Mouse (Mus musculus) adipocyte (in vitro differentiated cells): ENCODE results near the gene Lancl2.

Experiments
- DNase-seq: peaks from one replicate; pipeline ENCODE4 v3.0.0-alpha.2; 2016; ENCODE audit warnings: low spot score

Gene Lancl2

DNA sequence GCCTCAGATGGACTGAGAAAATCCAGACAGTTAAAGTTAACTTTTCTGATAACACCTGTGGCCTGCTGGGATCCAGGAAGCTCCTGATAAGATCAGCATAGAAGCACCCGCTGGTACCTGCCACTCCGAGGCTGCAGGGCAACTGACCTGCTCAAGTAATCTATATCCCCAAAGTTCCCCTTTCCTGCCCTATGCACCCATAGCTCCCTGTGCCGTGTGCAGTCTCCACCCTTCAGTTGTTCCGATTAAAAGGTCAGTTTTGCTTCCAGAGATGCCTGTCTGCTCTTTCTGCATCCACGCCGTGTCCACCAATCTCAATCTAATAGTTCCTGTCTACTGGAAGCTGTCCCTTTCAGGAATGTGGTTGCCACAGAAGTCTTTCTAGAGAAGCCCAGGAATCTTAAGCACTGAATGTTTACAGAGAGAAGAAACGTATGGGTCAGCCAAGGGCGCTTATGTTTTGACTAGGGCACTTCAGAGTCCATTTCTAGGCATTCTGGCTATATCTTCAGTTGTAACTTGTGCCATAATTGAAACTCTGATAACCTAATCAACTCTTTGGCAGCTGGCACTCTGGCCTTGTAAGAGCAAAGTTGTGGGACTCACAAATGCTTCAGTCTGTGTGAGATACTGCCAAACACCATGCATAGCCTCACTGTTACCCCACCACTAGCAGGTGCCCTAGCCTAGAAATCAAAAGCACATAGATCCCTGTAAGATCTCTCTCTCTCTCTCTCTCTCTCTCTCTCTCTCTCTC, 65.0 kb downstream of the Lancl2 start:
- peak; percentile 10 for DNase-seq

DNA sequence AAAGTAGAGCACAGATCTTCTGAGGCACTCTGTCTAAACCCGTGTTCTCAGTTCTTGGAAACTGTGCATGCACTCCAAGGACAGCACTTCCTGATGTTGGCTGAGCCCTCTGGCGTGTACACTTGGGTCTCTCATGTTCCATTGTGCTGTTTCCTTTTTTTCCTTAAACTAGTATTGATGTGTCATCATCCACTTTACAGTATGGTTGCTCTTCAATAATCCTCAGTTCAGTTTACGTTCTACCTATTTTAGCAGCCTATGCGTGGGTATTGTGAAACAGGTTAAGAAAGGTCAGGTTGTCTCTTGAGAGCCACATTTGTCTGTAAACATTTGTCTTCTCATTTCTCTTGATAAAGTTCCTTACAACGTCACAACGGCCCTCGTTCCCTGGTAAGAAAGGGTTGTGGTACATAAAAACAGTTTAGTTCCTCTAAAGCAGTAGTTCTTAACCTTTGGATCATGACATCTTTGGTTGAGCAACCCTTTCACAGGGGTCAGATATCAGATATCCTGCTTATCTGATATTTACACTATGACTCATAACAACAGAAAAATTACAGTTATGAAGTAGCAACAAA, 66.7 kb downstream of the Lancl2 start:
- DNase-seq = no peak

DNA sequence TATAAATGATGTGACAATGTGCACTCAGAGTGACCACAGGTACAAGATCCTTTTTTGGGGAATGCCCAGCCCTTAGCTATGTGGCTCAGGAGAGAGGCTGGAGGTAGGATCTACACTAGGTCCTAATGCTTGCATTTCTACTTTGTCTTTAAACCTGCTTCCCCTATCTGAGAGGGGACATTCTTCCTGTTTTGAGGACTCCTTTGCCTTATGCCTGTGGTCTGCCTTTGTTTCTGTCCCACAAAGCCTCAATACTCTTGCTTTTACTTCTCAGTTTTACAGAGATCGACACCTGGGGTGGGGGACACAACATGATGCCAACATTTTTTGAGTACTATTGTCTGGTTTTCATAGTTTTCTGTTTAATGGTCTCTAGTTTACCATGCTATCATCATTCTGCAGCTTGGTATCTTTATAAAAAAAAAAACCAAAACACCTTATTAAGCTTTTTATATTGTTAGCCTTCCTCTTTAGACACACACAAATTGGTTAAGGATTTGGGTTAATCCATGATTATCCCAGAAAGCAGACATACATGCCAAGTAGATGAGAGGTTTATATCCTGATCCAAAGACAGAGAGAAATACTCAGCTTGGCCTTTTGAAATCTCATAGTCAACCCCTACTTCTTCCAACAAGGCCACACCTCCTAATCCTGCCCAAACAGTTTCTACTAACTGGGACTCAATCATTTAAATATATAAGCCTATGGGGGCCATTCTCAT, 68.3 kb downstream of the Lancl2 start:
- DNase-seq = no peak

DNA sequence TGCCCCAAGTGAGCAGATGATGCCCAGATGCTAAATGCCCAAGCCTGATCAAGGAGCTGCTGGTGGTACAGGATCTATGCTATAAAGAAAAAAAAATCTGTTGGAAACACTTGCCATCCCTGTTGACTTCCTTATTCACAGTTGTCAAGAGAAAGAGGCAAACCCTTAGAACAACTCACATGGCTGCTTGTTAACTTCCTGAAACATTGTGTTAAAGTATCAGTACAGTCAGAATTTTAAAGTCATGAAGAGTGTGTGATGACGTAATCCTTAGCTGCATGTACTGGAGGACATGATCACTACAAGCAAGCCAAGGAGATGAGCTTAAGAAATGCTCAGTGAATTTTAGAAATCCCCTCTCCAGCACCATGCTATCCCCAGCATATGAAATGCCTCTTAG, 71.5 kb downstream of the Lancl2 start:
- DNase-seq = no peak

DNA sequence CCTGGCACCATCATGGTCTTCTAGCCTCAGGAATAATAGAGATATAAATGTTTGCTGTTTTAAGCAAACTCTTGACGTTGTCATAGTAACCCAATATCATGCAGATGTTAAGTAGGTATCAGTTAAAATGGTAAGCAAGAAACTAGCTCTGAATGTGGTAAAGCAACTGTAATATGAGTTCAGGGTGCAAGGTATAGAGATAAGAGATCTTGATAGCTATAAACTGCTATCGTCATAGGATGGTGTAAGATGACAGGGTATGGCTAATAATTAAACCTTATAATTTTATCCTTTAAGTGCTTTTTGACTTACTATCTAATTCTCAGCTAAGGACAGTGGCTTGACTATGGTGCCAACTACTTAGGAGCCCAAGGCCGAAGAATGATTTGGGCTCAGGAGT, 78.0 kb downstream of the Lancl2 start:
- no peak for DNase-seq

DNA sequence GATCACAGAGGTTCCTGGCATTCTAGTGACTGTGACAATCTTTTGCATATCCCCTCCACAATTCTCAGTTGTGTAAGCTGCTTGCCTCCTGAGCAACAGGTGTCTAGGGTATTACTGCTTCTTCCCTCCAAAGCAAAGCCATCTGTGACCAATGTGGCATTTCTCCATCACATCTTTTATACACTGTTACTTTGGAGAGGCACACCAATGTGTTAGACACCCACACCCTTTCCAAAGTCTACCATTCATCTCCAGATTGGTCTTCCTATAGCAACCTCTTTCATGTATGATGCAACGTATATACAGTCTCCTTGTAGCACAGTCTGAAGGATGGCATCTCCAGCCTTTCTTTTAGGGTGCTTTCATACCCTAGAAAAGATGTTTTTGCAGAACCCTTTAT, 80.3 kb downstream of the Lancl2 start:
- DNase-seq = no peak

DNA sequence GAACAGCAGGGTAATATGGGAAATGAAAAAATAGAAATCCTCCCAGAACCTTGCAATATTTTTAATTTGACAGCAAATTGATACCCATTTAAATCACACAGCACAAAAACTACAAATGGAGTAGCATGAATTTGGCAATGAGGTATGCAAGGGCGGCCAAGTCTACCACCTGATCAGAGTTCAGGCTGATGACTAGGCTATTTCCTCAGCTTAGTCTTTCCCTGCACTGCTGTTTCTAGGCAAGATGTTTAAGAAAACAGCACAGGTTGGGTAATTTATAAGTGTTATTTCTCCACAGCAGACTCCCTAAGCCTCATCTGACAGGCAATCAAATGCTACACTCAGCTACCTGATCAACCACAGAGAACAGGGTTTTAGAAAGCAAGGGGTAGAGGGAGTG, 81.9 kb downstream of the Lancl2 start:
- peak; percentile 67 for DNase-seq

DNA sequence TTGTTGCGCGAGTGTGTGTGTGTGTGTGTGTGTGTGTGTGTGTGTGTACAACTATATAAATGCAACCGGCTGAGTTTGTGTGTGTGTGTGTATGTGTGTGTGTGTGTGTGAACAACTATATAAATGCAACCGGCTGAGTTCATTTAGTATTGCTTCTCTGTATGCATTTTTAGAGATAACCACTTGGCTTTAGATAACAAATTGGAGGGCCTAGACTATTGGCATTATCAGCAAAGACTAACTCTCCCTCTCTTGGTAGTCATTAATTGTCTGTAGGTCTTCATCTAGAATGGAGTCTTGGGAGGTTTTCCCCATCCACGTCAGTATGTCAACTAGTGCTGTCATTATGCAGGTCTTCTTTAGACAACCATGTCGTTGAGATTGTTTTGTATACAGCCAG, 85.0 kb downstream of the Lancl2 start:
- no peak for DNase-seq
